Mouse (Mus musculus) lung, postnatal 14 days (tissue): ENCODE measurements at regions not wholly inside any gene's neighbourhood (a gene's known extent, or its start where the extent isn't known, plus 50 kb on each side); places are given as distances from the start of the nearest gene placed in this dataset.

ENCODE experiments used
- DNase-seq: peaks from one replicate; pipeline ENCODE4 v3.0.0; 2021

GRCm38 (mm10) chr13:78717686-78718431, 518.3 kb upstream of the Nr2f1 start:
- no peak for DNase-seq

GRCm38 (mm10) chr13:78717159-78717558, 517.6 kb upstream of the Nr2f1 start:
- DNase-seq: no peak

- DNase-seq: no peak
These were observed 505.1 kb upstream of the Nr2f1 start for GRCm38 (mm10) chr13:78704693-78705092.

DNA sequence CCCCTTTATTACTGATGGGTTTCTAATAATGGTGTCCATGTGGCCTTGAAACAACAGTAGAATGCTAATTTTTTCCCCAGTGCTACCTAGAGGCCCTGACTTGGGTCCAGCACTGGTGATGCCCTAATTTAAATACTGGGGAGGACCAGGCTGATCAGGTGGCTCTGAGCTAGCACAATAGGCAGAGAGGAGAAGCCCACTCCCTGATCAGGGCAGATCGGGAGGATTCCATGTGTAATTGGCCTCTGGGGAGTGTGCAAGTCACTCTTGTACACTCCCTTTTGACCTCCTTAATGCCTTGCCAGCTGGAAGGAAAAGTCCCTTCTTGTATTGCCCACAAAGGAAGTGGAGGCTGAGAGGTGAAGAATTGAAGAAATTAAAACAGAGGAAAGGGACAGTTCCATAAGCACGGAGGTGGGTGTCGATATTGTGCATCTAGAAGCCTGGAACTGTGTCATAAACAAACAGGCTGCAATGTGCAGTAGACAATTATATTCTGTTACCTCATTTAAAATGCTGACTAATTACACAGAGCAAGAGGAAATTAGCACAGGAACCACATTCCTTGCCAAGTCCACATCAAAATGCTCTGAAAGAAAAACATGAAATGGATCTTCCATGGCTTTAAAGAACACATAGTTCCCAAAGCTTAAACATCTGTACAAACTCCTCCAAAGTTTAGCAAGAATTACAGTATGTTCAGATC, 498.4 kb upstream of the Nr2f1 start:
- no peak for DNase-seq

GRCm38 (mm10) chr13:78679255-78679895, 479.8 kb upstream of the Nr2f1 start:
- peak; percentile 33 for DNase-seq

DNA sequence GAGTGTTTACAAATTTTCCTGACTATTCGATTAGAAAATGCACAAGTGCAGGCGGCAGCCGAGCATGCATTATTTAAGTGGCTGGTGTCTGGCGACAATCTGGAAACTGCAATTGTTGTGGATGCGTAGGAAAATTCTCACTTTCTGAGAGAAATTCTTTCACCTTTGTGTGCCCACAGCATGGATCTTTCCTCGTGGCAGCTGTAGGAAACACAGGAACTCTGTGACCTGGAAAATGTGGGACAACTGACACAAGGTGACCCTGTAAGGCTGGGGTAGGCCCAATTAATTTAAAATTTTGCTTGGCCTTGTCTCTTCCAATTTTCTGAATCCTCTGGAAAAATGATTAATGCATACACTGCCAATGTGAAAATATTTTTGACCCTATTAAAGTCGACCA, 478.7 kb upstream of the Nr2f1 start:
- no peak for DNase-seq

- DNase-seq: no peak
These were observed 458.7 kb upstream of the Nr2f1 start for GRCm38 (mm10) chr13:78658285-78658684.

DNA sequence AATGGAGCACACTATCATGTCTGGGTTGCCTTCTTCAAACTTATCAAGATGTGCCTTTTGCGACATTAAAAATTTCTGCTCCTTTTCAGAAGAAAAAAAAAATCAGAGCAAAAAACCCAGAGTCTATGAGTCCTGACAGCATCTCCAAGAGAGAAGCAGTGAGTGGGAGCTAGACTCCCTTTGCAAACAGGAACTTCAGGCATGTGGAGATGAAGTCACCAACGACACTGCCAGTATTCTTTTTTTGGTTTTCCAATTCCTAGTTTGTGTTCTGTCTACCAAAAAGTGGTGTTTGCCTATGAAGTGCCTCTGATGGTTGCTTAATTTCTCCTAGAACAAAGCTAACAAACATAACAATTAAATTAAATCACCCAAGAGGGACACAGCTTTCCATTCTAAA, 457.2 kb upstream of the Nr2f1 start:
- DNase-seq: no peak

- no peak for DNase-seq
These were observed 456.6 kb upstream of the Nr2f1 start for GRCm38 (mm10) chr13:78656196-78656595.

GRCm38 (mm10) chr13:78650824-78651223, 451.3 kb upstream of the Nr2f1 start:
- DNase-seq: no peak

GRCm38 (mm10) chr13:78644556-78644955, 445.0 kb upstream of the Nr2f1 start:
- DNase-seq: no peak

- no peak for DNase-seq
These were observed 443.5 kb upstream of the Nr2f1 start for GRCm38 (mm10) chr13:78643023-78643422.

GRCm38 (mm10) chr13:78642443-78642729, 442.8 kb upstream of the Nr2f1 start:
- no peak for DNase-seq

- no peak for DNase-seq
These were observed 442.3 kb upstream of the Nr2f1 start for GRCm38 (mm10) chr13:78641687-78642442.

DNA sequence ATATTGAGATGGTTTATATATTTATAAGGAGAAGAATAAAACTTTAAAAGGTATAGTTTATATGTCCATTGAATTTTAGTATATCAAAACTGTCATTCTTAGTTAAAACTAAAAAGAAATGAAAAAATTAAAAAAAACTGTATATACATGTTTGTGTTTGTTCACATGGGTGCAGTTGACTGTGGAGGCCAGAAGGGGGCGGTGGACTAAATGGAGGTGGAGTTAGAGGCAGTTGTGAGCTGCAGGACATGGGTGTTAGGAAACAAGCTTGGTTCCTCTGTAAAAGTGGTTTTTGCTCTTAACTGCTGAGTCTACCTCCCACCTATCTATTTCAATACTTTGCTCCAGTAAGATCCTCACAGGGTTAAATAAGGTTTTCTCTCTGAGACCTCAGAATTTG, 440.8 kb upstream of the Nr2f1 start:
- DNase-seq: no peak

GRCm38 (mm10) chr13:78638462-78638861, 438.9 kb upstream of the Nr2f1 start:
- DNase-seq: no peak

DNA sequence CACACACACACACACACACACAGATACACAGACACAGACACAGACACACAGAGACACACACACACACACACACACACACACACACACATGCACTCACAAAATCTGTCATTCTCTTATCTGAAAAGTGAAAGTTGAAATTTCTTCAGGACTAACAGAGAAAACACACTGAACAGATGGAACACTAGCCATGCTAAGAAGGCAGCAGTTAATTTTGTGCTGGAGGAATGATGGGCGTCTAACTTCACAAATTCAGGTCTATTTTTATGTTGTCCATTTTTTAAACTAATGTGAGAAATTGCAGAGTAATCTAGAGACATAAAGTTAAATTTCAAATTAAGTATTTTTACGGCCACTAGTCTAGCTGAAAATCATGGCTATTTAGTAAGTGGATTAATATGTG, 432.1 kb upstream of the Nr2f1 start:
- no peak for DNase-seq

GRCm38 (mm10) chr13:78629041-78629727, 429.6 kb upstream of the Nr2f1 start:
- no peak for DNase-seq

GRCm38 (mm10) chr13:78623652-78624051, 424.1 kb upstream of the Nr2f1 start:
- DNase-seq: no peak

DNA sequence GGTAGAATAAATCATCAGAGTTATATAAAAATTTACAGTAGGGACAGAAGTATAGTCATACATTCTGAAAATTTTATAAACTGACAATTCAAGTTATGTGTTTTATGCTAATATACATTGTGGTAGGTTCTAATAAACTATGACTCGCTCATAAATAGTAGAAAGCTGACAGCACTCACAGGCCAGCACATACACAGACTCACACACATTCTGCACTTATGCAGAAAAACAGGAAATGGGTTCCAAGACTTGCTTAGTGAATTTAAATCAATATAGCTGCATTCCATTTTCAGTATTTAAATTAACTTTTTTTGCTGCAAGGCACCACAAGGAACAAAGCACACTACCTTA, 403.3 kb upstream of the Nr2f1 start:
- DNase-seq: no peak

- DNase-seq: no peak
These were observed 402.8 kb upstream of the Nr2f1 start for GRCm38 (mm10) chr13:78602211-78602860.

DNA sequence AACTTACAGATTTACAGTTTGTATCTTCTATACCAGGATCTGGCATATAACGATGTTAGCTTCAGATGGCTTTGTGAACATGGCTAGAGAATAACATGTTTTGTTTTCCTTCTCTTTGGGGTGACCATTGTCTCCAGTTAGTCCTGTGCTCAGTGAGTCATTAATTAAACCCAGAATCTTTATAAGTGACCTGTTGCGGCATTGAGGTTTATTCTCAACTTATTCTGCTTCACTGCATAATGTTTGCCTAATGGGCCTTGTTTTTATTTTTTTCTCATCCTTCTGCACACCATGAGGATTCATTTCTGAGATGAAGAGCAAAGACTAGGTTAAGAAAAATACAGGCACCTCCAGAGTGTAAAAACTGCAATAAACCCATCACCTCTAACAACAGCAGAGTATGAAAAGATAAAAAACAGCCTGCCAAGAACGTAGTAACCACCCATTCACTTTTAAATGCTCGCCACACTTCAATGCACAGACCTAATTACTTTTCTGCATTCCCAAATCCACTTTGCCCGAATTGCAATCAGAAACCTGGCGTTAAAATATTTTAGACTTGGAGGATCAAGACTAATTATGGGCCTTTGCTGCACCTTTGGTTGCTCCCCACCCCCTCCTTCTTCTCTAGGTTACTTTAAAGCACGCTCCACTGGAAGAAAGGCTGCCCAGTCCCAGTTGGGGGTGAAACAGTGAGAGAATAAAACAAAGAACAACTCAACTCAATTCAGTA, 381.5 kb upstream of the Nr2f1 start:
- no peak for DNase-seq
